Mouse (Mus musculus): ENCODE measurements around the gene Nupr1.

Nupr1 gene

DNA sequence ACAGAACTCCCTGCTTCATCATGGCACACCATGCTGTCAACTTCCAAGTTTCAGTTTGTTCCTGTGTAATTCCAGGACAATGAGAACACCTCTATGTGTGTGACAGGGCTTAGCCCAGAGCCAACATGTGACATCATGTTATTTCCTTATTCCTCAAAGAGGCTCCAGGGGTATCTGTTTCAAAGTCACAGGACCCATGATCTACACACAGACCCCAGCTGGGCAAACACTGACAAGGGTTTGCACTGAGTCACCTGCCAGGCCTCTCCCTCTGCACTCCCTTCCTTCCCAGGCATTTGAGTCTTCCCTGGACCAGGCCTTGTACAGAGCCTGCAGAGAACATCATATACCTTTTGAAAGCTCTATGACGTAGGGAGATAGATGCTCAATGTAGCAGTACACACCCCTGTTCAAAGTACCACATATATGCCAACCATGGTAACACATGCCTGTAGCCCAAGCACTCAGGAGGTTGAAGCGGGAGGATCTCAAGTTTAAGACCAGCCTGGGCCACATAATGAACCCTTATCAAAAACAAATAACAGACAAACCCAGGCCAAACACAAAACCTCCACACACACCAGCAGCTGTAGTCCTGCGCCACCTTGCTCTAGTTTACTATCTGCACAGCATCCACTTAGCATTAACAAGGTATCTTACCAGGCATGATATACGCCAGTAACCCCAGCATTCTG is at the start of gene Nupr1:
TSS of gene Nupr1 (minus strand) at position 38 of the 695 bp plus-strand sequence.
- no peak for DNase-seq (ENCODE audit: low spot score in 2 of 2)

DNA sequence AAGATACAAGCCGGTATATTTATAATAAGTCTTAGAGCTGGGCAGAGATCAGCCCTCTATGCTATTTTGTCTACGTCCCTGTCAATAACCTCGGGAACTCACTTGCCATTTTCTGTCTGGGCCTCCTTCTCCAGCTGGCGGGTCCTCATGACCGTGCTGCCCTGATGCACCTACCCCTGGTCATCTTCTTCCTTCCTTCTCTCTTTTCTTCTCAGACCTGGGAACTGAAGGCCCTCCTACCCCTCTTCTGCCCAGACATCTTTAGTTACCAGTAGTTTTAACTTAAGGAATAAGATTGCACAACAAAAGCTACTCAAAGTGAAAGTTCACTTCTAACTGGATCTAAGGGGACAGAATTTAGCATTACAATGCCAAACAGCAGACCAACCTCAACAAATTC is 49.0 kb upstream of the Nupr1 start:
- DNase-seq (ENCODE audit: low spot score in 2 of 2), result no peak

DNA sequence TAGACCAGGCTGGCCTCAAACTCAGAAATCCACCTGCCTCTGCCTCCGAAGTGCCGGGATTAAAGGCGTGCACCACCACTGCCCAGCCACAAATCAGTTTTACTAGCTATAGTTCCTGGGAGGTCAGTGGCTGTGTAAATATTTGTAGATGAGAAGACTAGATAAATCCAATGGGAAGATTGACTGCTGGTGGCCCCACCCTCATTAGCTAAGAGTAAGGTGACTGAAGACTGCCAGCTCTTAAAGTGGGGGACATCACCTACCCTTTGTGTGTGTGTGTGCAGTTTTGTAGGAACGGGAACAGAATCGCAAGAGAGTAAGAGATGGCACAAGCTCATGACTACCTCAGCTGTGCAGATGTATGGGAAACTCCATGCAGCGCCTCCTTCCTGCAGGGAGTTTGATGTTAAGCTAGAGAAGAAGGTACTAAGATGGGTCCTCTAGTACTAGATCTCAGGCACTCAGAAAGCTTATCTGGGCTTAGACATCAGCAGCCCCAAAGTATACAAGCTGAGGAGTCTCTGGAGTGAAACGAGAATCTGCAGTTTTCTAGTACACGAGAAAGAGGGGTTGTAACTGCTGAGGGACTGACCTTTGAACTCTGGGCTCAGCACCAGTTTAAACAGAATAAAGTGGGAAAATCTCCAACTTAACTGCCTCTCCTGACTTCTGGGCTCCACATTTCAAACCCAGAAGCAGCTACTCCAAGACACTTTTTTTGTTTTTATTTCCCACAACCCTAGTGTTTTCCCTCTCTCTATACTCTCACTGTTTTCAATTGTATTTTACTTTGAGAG is 48.1 kb upstream of the Nupr1 start:
- DNase-seq (ENCODE audit: low spot score in 2 of 2), result no peak

DNA sequence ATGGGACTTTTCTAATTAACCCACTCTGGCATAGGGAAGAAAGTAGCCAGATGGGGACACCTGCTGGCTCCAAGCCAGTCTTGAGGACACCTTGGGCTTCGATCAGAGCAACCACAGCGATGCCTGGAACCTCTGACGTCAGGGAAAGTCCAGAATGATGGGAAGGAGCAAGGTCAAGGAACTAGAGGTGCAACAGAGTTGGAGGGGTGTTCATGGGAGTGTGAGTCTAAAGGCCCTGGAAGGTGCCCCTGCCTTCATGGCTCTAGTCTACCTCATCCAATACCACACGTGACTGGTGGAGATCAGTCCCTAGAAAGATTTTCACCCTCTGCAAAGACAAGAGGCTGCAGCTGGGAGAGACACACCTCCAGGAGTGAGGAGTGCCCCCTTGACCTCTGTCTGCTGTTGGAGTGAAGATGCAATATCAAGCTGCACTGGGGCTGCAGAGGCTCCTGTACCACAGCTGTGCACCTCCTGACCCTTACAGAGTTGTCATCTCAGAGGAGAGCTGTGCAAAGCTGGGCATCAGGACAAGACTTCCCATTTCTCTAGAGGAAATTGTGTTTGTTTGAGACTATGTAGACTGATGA is 46.1 kb upstream of the Nupr1 start:
- no peak for DNase-seq (ENCODE audit: low spot score in 2 of 2)

DNA sequence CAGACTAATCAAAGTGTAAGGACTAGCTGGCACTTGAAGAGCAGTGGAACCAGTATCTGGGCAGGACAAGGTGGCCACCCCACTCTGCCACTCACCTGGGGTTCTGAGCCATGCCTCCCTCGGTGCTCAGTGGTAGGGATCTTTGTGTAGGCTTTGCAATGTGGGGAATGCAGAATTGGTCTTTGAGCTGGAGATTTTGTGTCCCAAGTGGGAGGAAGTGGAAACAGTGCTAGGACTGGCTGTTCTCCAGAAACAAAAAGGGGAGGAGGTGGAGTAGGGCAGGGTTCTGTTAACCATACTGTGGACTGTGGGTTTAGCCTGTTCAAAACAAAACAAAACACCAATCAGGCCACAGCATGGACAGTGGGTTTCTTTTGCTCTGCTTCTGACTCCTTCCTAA is 45.5 kb upstream of the Nupr1 start, which contains the start of gene Sult1a1:
TSS of gene Sult1a1 (minus strand) at position 226 of the 400 bp plus-strand sequence.
- peak; percentile 80 to 88 for DNase-seq (ENCODE audit: low spot score in 2 of 2)

DNA sequence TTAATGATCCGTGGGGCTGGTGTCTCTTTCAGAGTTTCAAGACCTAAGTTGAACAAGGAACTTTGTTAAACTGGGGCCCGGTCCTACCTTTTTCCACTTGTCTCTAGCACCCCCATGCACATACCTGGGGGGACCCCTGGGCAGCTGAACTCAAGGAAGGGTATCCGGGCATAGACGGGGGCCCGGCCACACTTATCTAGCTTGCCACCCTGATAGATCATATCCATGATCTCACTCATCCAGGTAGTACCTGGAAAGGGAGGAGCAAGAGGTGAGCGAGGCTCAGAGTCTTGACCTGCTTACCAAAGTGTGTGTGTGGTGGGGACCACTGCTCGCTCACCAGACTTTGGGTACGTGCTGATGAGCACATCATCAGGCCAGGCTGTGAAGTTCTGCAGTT is 44.4 kb upstream of the Nupr1 start:
- no peak for DNase-seq (ENCODE audit: low spot score in 2 of 2)

DNA sequence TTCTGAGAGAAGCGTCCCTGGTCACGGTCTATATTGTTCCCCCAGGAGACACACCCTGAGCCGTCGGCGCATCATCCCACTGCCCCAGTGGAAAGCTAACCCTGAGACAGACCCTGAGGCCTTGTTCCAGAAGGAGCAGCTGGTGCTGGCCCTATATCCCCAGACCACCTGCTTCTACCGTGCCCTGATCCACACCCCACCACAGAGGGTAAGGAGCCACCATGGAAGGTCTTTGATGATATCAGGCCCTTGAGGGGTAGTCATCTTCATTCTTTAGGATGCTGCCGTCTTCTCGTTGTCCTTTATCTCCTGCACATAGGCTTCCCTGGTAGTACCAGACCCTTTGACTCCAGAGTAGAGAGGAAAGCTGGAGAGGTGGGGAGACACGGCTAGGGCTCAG is 41.5 kb upstream of the Nupr1 start:
- no peak for DNase-seq (ENCODE audit: low spot score in 2 of 2)

DNA sequence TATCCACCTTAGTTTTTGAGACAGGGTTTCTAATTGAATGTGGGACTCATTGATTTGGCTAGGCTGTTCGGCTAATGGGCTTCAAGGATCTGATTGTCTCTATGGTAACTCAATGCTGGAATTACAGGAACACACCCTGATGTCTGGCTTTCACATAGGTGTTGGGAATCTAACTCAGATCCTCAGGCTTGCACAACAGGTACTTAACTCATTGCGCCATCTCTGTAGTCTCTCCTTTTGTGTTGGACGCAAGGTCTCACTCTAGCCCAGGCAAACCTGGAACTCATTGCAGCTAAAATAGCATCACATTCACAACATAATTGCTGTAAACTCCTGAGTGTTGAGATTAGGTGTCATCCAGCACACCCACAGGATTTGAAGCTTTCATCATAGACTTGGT is 39.5 kb upstream of the Nupr1 start:
- DNase-seq (ENCODE audit: low spot score in 2 of 2), result no peak

DNA sequence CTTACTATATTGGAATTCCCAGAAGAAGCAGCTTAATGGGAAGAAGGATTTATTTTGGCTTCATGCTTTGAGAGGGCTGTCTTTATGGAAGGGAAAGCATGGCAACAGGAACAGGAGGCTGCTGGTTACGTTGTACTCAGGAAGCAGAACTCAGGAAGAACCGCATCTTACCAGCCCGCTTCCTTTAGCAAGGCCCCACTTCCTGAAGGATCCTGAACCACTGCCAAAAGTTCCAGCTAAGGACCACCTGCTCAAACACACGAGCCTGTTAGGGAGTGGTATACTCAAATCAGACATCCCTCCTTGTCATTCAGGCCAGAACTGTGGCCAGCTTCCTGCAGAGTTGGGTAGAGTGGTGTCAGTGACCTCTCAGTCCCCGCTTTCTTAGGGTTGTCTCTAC is 37.8 kb upstream of the Nupr1 start:
- DNase-seq (ENCODE audit: low spot score in 2 of 2), result no peak

DNA sequence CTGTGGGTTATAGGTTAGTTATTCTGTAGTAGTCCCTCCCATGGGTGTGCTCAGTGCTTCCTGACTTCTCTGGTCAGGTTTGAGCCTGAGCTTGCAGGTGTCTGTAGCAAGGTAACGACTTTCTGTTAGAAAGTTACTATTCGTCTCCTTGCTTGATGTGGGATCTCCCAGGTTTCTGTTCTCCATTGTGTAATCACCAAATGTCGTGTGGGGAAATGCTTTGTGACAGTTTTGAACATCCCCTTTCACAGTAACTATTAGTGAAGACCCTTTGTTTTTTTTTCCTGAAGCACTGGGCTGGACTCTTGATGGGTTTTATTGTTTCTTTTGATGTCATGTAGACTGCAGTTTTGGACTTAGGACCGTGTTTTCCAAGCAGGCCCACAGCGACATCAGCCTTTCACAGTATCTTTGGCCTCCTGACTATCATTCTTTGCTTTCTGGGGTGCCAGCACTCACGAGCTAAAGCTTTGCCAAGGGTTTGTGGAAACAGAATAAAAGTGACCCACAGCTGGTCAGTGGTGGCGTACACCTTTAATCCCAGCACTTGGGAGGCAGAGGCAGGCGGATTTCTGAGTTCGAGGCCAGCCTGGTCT is 36.9 kb upstream of the Nupr1 start:
- DNase-seq (ENCODE audit: low spot score in 2 of 2), result no peak

DNA sequence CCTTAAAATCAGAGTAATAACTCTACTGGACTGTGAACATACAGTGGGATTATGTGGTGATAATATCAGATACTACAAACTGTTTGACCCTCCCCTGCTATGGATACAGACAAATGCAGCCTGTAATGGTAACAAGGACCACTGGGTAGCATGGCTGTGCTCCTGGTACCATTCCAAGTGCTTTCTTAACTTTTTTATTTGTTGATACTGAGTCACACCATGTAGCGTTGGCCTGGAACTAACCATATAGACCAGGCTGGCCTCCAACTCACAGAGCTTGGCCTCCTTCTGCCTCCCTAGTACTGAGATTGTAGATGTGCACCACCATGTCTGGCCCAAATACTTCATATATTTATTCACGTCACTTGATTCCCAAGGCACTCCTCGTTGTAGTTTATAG is 34.6 kb upstream of the Nupr1 start:
- DNase-seq (ENCODE audit: low spot score in 2 of 2), result peak; percentile 28 to 43

DNA sequence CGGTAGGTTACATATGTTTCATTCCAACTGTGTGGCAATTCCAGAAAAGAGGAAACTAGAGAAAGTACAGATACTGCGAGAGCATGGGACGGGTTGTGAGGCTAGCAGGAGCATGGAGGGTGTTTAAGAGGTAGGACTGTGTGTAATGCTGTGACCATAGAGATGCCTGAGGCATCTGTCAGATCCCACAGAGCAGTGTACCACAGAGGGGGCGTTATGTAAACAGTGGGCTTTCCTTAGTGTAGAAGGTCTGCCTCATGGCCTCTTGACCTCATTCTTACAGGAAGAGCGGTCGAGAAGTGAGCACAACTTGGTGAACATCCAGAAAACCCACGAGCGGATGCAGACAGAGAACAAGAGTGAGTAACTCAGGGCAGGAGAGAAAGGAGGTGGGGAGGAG is 33.0 kb upstream of the Nupr1 start:
- DNase-seq (ENCODE audit: low spot score in 2 of 2), result no peak

DNA sequence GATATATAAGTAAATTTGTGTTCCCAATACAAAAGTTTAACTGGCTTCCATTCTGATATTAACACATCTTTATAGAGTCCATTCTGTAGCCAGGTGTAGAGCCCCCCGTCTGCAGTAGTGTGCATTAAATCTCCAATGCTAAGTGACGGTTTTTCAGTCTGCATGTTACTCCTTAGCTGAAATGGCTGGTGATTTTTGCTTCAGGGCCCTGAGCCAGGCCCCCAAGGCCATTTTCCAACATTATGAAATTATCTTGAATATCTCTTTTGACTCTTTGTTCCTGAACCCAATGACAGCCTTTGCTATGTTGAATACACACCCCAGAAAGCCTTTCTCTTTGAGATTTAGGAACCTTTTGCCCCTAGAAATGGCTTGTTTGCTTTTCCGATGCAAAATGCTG is 29.1 kb upstream of the Nupr1 start:
- no peak for DNase-seq (ENCODE audit: low spot score in 2 of 2)

DNA sequence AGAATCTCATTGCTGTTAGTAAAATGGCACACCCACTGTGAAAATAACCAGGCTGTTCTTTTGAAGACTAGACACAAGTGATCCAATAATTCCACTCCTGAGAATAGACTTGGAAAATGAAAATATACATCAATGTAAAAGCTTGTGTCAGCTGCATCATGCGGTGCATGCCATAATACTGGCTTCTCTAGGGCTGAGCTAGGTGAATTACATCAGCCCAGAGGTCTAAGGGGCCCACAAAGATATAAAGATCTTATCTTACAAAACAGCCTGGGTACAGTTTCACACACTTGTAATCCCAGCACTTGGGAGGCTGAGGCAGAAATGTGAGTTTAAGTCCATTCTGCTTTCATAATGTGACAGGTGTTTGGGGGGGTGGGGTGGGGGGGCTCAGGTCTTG is 26.9 kb upstream of the Nupr1 start:
- no peak for DNase-seq (ENCODE audit: low spot score in 2 of 2)

DNA sequence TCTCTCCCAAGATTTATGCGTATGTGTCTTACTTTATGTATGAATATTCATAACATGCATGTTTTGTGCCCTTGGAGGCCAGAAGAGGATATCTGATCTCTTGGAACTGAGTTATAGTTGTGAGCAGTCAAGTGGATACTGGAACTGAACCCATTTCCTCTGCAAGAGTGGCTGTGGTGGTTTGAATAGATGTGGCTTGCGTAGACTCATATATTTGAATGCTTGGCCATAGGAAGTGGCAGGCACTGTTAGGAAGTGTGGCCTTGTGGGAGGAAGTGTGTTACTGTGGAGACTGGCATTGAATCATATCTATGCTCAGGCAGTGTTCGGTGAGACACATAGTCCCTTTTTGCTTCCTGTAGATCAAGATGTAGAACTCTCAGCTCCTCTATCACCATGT is 25.0 kb upstream of the Nupr1 start:
- no peak for DNase-seq (ENCODE audit: low spot score in 2 of 2)

DNA sequence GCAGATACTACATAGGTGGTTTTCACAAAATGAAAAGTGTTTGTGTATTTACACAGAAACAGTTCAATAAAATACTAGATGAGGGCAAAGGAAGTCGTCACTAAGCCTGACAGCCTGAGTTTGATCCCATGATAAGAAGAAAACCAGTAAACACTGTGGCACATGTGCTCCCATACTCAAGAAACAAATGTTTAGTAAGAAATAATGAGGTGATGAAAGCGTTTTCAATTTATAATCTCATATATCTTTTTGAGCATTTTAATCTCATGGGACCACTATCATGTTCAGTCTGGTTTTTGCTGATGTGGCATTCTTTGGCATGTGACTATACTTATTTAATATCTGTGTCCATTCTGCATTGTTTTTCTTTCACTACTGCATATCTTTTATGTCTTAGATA is 23.3 kb upstream of the Nupr1 start:
- DNase-seq (ENCODE audit: low spot score in 2 of 2), result no peak

DNA sequence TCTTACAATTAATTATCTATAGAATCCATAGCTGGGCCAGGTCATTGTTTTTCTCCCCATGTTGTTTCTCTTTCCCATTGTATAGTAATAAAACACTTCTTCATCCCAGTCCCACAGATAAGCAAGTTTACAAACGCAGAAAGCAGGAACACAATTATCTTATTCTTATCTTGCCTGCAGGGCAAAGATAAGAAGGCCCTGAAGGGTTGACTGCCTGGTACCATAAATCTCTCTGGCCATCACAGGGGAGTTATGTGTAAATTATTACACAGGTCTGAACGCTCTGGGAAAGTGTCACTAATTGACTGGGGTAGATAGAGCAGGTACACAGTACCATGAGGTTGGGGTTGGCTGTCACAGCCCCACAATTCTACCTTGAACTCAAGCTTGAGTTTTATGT is 20.2 kb upstream of the Nupr1 start:
- no peak for DNase-seq (ENCODE audit: low spot score in 2 of 2)

DNA sequence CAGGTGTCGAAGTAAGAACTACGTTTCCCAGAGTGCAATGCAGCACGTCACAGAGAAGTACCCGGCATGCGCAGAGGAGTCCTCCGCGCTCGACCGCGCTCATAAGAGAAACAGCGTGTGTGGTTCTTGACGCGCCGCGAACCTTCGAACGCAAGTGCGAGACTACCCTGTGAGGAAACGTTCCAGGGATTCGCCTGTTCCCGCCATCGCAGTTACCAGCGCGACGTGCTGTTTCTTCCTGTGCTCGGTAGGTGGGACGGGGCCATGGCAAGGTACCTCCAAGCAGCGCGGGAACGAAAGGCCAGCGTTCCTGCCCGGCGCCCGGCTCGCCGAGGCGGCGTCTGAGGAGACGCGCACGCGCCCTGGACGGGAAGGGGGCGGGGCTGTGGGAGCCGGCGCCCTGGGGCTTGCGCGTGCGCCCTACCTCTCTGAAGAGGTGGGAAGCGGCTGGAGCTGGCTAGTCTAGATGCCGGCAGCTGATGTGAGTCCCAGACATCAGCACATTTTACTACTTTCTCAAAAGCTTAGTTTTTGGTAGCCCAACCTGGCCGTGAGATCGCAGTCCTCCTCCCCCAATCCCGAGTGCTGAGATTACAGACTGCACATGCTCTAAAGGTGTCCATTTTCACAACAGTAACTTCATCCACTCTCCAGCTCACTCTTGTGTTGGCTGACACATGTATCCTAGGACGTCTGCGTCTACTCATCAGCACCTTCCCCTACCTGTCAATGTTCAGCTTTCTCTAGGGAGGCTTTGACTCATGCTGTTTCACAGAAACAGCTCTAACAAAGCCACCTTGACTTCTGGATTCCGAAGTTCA is 18.8 kb upstream of the Nupr1 start, which contains the start of gene Sgf29:
TSS of gene Sgf29 (plus strand) at position 79 of the 821 bp plus-strand sequence.
- DNase-seq (ENCODE audit: low spot score in 2 of 2), result peak; percentile 93 to 94

DNA sequence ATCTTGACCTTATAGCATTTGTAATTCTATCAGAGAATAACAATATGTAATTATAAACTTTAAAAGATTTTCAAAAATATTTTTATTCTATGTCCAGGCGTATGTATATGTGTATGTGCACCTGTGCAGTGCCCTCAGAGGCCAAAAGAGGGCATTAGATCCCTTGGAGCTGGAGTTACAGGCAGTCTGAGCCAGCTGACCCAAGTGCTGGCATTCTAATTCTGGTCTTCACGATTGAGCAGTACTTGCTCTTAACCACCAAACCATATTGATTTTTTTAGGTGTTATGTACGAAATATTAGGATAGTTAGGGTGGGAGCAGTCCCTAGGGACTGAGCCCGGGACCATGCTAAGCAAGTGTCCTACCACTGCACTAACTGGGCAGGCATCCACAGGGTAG is 17.8 kb upstream of the Nupr1 start:
- no peak for DNase-seq (ENCODE audit: low spot score in 2 of 2)

DNA sequence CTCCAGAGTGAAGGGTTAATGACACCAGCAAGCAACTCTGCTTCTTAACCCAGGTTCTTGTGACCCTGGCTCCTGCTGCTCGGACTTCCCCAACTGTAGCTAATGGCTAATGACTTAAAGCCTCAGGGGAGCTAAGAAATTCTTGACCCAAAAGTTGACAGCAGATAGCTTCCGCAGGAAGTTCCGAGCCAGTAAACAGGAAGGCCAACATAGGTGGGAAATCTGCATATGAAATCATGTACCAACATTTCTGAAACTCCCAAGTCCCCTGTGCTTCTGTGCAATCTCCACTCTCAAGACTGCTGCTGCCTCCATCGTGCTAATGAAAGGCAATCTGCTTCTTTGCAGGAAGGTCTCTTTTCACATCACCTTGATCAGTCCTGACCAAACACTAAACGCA is 15.0 kb upstream of the Nupr1 start:
- DNase-seq (ENCODE audit: low spot score in 2 of 2), result peak; percentile 33 to 65

DNA sequence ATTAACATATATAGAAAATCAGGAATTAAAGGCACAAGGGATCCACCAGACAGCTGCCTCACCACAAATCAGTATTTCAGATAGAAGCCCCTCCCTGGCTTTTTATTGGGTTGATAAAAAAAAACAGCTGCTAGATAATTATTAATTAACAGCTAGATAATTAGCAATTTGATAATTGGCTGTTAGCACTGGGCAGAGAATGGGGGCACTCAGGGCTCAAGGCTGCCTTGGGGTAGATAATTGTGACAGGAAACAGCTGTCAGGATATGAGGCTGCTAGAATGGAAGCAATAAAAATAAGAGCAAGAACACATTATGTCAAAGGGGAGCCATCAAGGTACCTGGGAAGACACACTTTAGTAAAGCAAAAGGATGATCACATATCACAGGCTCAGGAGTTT is 14.3 kb upstream of the Nupr1 start:
- no peak for DNase-seq (ENCODE audit: low spot score in 2 of 2)

DNA sequence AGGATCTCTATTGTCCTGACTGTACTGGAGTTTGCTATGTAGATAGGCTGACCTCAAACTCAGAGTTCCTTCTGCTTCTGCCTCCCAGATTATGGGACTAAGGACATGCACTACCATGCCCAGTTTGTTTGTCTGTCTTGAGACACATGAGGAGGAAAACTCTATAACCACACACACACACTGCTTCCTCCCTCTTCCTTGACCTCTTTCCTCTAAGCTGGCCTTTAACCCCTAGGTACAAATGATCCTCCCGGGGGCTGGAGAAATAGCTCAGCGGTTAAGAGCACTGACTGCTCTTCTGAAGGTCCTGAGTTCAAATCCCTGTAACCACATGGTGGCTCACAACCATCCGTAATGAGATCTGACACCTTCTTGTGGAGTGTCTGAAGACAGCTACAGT is 13.7 kb upstream of the Nupr1 start:
- DNase-seq (ENCODE audit: low spot score in 2 of 2), result no peak
